Comparison of ENCODE assay signal across 15 mouse cellular contexts in the genomic region with DNA sequence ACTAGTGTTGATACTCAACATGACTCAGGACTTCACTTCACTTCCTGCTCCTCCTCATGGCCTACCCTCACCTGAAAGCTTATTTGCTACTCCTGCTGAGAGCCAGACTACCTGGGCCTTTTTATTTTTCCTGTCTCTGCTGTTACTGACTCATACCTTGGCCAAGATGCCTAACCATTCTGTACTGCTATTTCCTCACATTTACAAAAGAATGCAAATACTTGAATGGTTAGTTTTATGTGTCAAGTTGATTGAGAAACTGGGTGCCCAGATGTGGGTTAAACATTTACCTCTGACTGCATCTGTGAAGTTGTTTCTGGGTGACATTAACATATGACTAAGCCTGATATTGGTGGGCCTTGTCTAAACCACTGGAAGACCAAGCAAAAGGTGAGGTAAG.
"Had no signal": no experiment of that assay in that cellular context is flagged by ENCODE, and none has a peak within 500 bp of the region (broad histone marks: within the 10 kb centered on the region; RNA-seq: fewer than 3 reads in every experiment).

No protein-coding gene starts in this region.

- H3K27ac ChIP-seq: hindbrain, embryonic 12.5 days; limb, embryonic 10.5 days; liver, embryonic 14.5 days; midbrain, embryonic 15.5 days; neural tube, embryonic 12.5 days had no signal

- H3K9me3 ChIP-seq: hindbrain, embryonic 12.5 days; limb, embryonic 10.5 days; midbrain, embryonic 15.5 days; neural tube, embryonic 12.5 days had no signal

- ATAC-seq: hindbrain, embryonic 16.5 days; inflammation-experienced regulatory T-cells, adult 6 months; intestine, postnatal 0 days; midbrain, embryonic 15.5 days had no signal

- H3K27me3 ChIP-seq: hindbrain, embryonic 12.5 days; midbrain, embryonic 15.5 days; neural tube, embryonic 12.5 days had no signal

- H3K4me3 ChIP-seq: hindbrain, embryonic 12.5 days; limb, embryonic 10.5 days; midbrain, embryonic 15.5 days; neural tube, embryonic 12.5 days had no signal

- H3K9ac ChIP-seq: hindbrain, embryonic 12.5 days; liver, embryonic 14.5 days; lung, embryonic 14.5 days; midbrain, embryonic 15.5 days; neural tube, embryonic 12.5 days had no signal

- H3K36me3 ChIP-seq: hindbrain, embryonic 12.5 days; limb, embryonic 10.5 days; midbrain, embryonic 15.5 days; neural tube, embryonic 12.5 days had no signal

- H3K4me1 ChIP-seq: hindbrain, embryonic 12.5 days; limb, embryonic 10.5 days; neural tube, embryonic 12.5 days had no signal

- H3K4me2 ChIP-seq: hindbrain, embryonic 12.5 days; lung, embryonic 14.5 days; midbrain, embryonic 15.5 days; neural tube, embryonic 12.5 days had no signal

- DNase-seq: kidney, postnatal 14 days; lung, embryonic 14.5 days; retina, postnatal 1 day; right cerebral cortex, postnatal 4 days; spleen, adult 18-20 months; thymus, adult 2 months; thymus, postnatal 25 days had no signal
